Mouse (Mus musculus): Measurements from ENCODE around the gene Mfsd5. TPM values are rescaled to one million over a fixed set of nuclear protein-coding genes. Genes with fewer than 3 reads are reported as not detected.

Gene Mfsd5
- polyA plus RNA-seq, 1 experiment from 2014 or later, result 46.7 TPM

GRCm38 (mm10) chr15:102326892-102327291, 47.6 kb downstream of the Mfsd5 start:
- Histone ChIP-seq H3K4me3 (peak overlapping the region; percentile 66), H3K4me1 (peaks cover 20% of the 10 kb centered on the region), H3K27me3 (replicated peaks) (no peaks in the 10 kb centered on the region), H3K9me3 (no peaks in the 10 kb centered on the region), H3K9ac (peak overlapping the region; percentile 84), H3K27ac (replicated peaks) (peak overlapping the region; percentile 60; the same call in 1 of the 2 replicates), H3K4me2 (peak overlapping the region; percentile 90), H3K36me3 (peaks cover 61% of the 10 kb centered on the region)
- WGBS, result 54% methylated on average over 8 of the region's 8 CpGs
- no peak for ATAC-seq (ENCODE audit: extremely low read depth, insufficient number of reproducible peaks, low FRiP score, low TSS enrichment)

Other genes with a start within 250 kb of the Mfsd5 start
- 65.7 and 72.3 TPM in 2 replicates for gene Eif4b, start 205.7 kb upstream of the Mfsd5 start, polyA plus RNA-seq (2015; fragmentation: Nextera tagmentation; extraction: Ambion mirVana)
- 26.3 and 32.5 TPM in 2 replicates for gene Tns2, start 179.0 kb upstream of the Mfsd5 start, polyA plus RNA-seq (2015; fragmentation: Nextera tagmentation; extraction: Ambion mirVana)
- gene Spryd3, start 143.2 kb upstream of the Mfsd5 start, polyA plus RNA-seq (2015; fragmentation: Nextera tagmentation; extraction: Ambion mirVana), result 19.5 and 20.0 TPM in 2 replicates
- 3.5 and 3.7 TPM in 2 replicates for gene Igfbp6, start 135.1 kb upstream of the Mfsd5 start, polyA plus RNA-seq (2015; fragmentation: Nextera tagmentation; extraction: Ambion mirVana)
- 0.53 and 1.5 TPM in 2 replicates for gene Soat2, start 128.9 kb upstream of the Mfsd5 start, polyA plus RNA-seq (2015; fragmentation: Nextera tagmentation; extraction: Ambion mirVana)
- gene Zfp740, start 76.2 kb upstream of the Mfsd5 start, polyA plus RNA-seq (2015; fragmentation: Nextera tagmentation; extraction: Ambion mirVana), result 30.3 and 31.7 TPM in 2 replicates
- 33.4 and 41.6 TPM in 2 replicates for gene Csad, start 74.7 kb upstream of the Mfsd5 start, polyA plus RNA-seq (2015; fragmentation: Nextera tagmentation; extraction: Ambion mirVana)
- gene Itgb7, start 47.5 kb upstream of the Mfsd5 start, polyA plus RNA-seq (2015; fragmentation: Nextera tagmentation; extraction: Ambion mirVana), result 0.46 and 0.78 TPM in 2 replicates
- gene Rarg, start 21.9 kb upstream of the Mfsd5 start, polyA plus RNA-seq (2015; fragmentation: Nextera tagmentation; extraction: Ambion mirVana), result 9.0 and 9.1 TPM in 2 replicates
- not detected in 2 replicates for gene Gm9918, start 8.9 kb upstream of the Mfsd5 start, polyA plus RNA-seq (2015; fragmentation: Nextera tagmentation; extraction: Ambion mirVana)
- gene Espl1, start 16.8 kb downstream of the Mfsd5 start, polyA plus RNA-seq (2015; fragmentation: Nextera tagmentation; extraction: Ambion mirVana), result 18.9 and 19.3 TPM in 2 replicates
- gene Pfdn5, start 46.7 kb downstream of the Mfsd5 start, polyA plus RNA-seq (2015; fragmentation: Nextera tagmentation; extraction: Ambion mirVana), result 310 and 347 TPM in 2 replicates
- 60.0 and 65.0 TPM in 2 replicates for gene Myg1, start 52.3 kb downstream of the Mfsd5 start, polyA plus RNA-seq (2015; fragmentation: Nextera tagmentation; extraction: Ambion mirVana)
- 54.0 and 58.1 TPM in 2 replicates for gene Aaas, start 71.3 kb downstream of the Mfsd5 start, polyA plus RNA-seq (2015; fragmentation: Nextera tagmentation; extraction: Ambion mirVana)
- 0.16 and 0.19 TPM in 2 replicates for gene Sp7, start 87.7 kb downstream of the Mfsd5 start, polyA plus RNA-seq (2015; fragmentation: Nextera tagmentation; extraction: Ambion mirVana)
- gene Sp1, start 126.7 kb downstream of the Mfsd5 start, polyA plus RNA-seq (2015; fragmentation: Nextera tagmentation; extraction: Ambion mirVana), result 4.3 and 4.6 TPM in 2 replicates
- gene Amhr2, start 165.9 kb downstream of the Mfsd5 start, polyA plus RNA-seq (2015; fragmentation: Nextera tagmentation; extraction: Ambion mirVana), result 0.82 and 1.4 TPM in 2 replicates
- 93.9 and 102 TPM in 2 replicates for gene Prr13, start 179.6 kb downstream of the Mfsd5 start, polyA plus RNA-seq (2015; fragmentation: Nextera tagmentation; extraction: Ambion mirVana)
- gene Pcbp2, start 191.1 kb downstream of the Mfsd5 start, polyA plus RNA-seq (2015; fragmentation: Nextera tagmentation; extraction: Ambion mirVana), result 141 and 142 TPM in 2 replicates
- gene Gm10337, start 224.3 kb downstream of the Mfsd5 start, polyA plus RNA-seq (2015; fragmentation: Nextera tagmentation; extraction: Ambion mirVana), result 4.2 TPM in 1 of 2 replicates, not detected in the other
- gene Map3k12, start 237.6 kb downstream of the Mfsd5 start, polyA plus RNA-seq (2015; fragmentation: Nextera tagmentation; extraction: Ambion mirVana), result 10.8 and 11.6 TPM in 2 replicates
- gene Tarbp2, start 238.7 kb downstream of the Mfsd5 start, polyA plus RNA-seq (2015; fragmentation: Nextera tagmentation; extraction: Ambion mirVana), result 94.6 and 103 TPM in 2 replicates
- gene Npff, start 245.5 kb downstream of the Mfsd5 start, polyA plus RNA-seq (2015; fragmentation: Nextera tagmentation; extraction: Ambion mirVana), result 1.0 and 2.3 TPM in 2 replicates

Data from heart, embryonic 13.5 days (tissue).